Mouse (Mus musculus): ENCODE data around the gene Trappc10.

Trappc10 gene

GRCm38 (mm10) chr10:78244438-78245224 lies at the start of gene Trappc10:
TSS of gene Trappc10 (minus strand) at chr10:78244641.
- DNase-seq: peak; percentile 85

GRCm38 (mm10) chr10:78293576-78293975 lies 49.1 kb upstream of the Trappc10 start:
- DNase-seq: no peak

GRCm38 (mm10) chr10:78292381-78292780 lies 47.9 kb upstream of the Trappc10 start:
- DNase-seq: no peak

- no peak for DNase-seq
Observed at GRCm38 (mm10) chr10:78290730-78291535, 46.5 kb upstream of the Trappc10 start.

- DNase-seq: no peak
Observed at GRCm38 (mm10) chr10:78288896-78289295, 44.5 kb upstream of the Trappc10 start.

- DNase-seq: no peak
Observed at GRCm38 (mm10) chr10:78288135-78288534, 43.7 kb upstream of the Trappc10 start.

- no peak for DNase-seq
Observed at GRCm38 (mm10) chr10:78287465-78288132, 43.2 kb upstream of the Trappc10 start.

GRCm38 (mm10) chr10:78285959-78286358 lies 41.5 kb upstream of the Trappc10 start:
- no peak for DNase-seq

GRCm38 (mm10) chr10:78285409-78285808 lies 41.0 kb upstream of the Trappc10 start:
- no peak for DNase-seq

- no peak for DNase-seq
Observed at GRCm38 (mm10) chr10:78284812-78285211, 40.4 kb upstream of the Trappc10 start.

GRCm38 (mm10) chr10:78282411-78282810 lies 38.0 kb upstream of the Trappc10 start:
- no peak for DNase-seq

- no peak for DNase-seq
Observed at GRCm38 (mm10) chr10:78280486-78280885, 36.0 kb upstream of the Trappc10 start.

- peak; percentile 56 for DNase-seq
Observed at GRCm38 (mm10) chr10:78279210-78279609, 34.8 kb upstream of the Trappc10 start.

GRCm38 (mm10) chr10:78277835-78278234 lies 33.4 kb upstream of the Trappc10 start:
- DNase-seq: no peak

GRCm38 (mm10) chr10:78276242-78276641 lies 31.8 kb upstream of the Trappc10 start:
- DNase-seq: no peak

GRCm38 (mm10) chr10:78272932-78273331 lies 28.5 kb upstream of the Trappc10 start:
- DNase-seq: no peak

GRCm38 (mm10) chr10:78265881-78266280 lies 21.4 kb upstream of the Trappc10 start:
- no peak for DNase-seq

- DNase-seq: no peak
Observed at GRCm38 (mm10) chr10:78264735-78265134, 20.3 kb upstream of the Trappc10 start.

GRCm38 (mm10) chr10:78260916-78261650 lies 16.6 kb upstream of the Trappc10 start:
- no peak for DNase-seq

- DNase-seq: no peak
Observed at GRCm38 (mm10) chr10:78260322-78260721, 15.9 kb upstream of the Trappc10 start.

- DNase-seq: no peak
Observed at GRCm38 (mm10) chr10:78259702-78260101, 15.3 kb upstream of the Trappc10 start.

GRCm38 (mm10) chr10:78259230-78259629 lies 14.8 kb upstream of the Trappc10 start:
- DNase-seq: no peak

Measured in thymus, postnatal 25 days (tissue).